Mouse (Mus musculus) embryonic facial prominence, embryonic 14.5 days (tissue): ENCODE results near the gene Skida1. TPM values are rescaled to one million over a fixed set of nuclear protein-coding genes. Genes with fewer than 3 reads are reported as not detected.

Source experiments
- ATAC-seq: fragments of 200-750 bp; cut with Nextera tagmentation; 2 replicates; pipeline ENCODE4 v1.8.0; 2017; ENCODE audit warnings: low read depth, moderate number of reproducible peaks, moderate TSS enrichment
- DNase-seq: peaks from one replicate; pipeline ENCODE4 v3.0.0-alpha.2; 2015; ENCODE audit warnings: low spot score
- H3K27ac ChIP-seq: fragments of 300-500 bp; sonication (generic); replicated peaks from 2 replicates; pipeline ENCODE4 v1.5.1; 2014; ENCODE audit warnings: low read depth, mild to moderate bottlenecking, low read length, moderate library complexity
- H3K27me3 ChIP-seq: fragments of 300-500 bp; sonication (generic); replicated peaks from 2 replicates; pipeline ENCODE4 v1.6.1; 2014; ENCODE audit warnings: low read length; ENCODE audit not compliant: control insufficient read depth, insufficient read depth
- H3K36me3 ChIP-seq: fragments of 300-500 bp; sonication (generic); 2 replicates; pipeline ENCODE4 v1.6.1; 2014; ENCODE audit warnings: low read length, mixed read lengths; ENCODE audit not compliant: control insufficient read depth, insufficient read depth
- H3K4me1 ChIP-seq: fragments of 300-500 bp; sonication (generic); 2 replicates; pipeline ENCODE4 v1.6.1; 2014; ENCODE audit warnings: antibody characterized with exemption, low read length; ENCODE audit not compliant: control insufficient read depth, insufficient read depth
- H3K4me2 ChIP-seq: fragments of 300-500 bp; sonication (generic); 2 replicates; pipeline ENCODE4 v1.6.1; 2014; ENCODE audit warnings: low read depth, mild to moderate bottlenecking, low read length, moderate library complexity, mixed read lengths
- H3K4me3 ChIP-seq: fragments of 300-500 bp; sonication (generic); 2 replicates; pipeline ENCODE4 v1.5.1; 2014; ENCODE audit warnings: low read depth, mild to moderate bottlenecking, low read length
- H3K9ac ChIP-seq: fragments of 300-500 bp; sonication (generic); 2 replicates; pipeline ENCODE4 v1.6.1; 2014; ENCODE audit warnings: low read depth, mild to moderate bottlenecking, low read length, moderate library complexity, mixed read lengths
- H3K9me3 ChIP-seq: fragments of 300-500 bp; sonication (generic); 2 replicates; pipeline ENCODE4 v1.6.1; 2016; ENCODE audit warnings: low read length; ENCODE audit not compliant: control insufficient read depth
- WGBS: fragments of 180-500 bp; shearing (Covaris S2); extraction: QIAGEN DNeasy Blood & Tissue Kit; methylation state at CpG from one replicate; pipeline ENCODE4 v1.1.7; 2014; 5-methylcytosine and 5-hydroxymethylcytosine counted together
- polyA plus RNA-seq: library from polyadenylated mRNA; unstranded; fragments of >200 nt; fragmentation: Nextera tagmentation; extraction: Ambion mirVana; gene quantifications from 2 replicates; pipeline ENCODE4 v1.2.1, GENCODE M21; 2014

Gene Skida1
- polyA plus RNA-seq, 1 experiment from 2014 or later: 4.0 TPM

- Histone ChIP-seq H3K9me3 (no peaks in the 10 kb centered on the region), H3K9ac (no peak overlapping the region), H3K36me3 (no peaks in the 10 kb centered on the region), H3K27me3 (no peaks in the 10 kb centered on the region), H3K4me1 (peaks cover 35% of the 10 kb centered on the region), H3K27ac (no peak overlapping the region), H3K4me2 (no peak overlapping the region), H3K4me3 (no peak overlapping the region)
- 52% methylated on average over 3 of the region's 3 CpGs for WGBS
- ATAC-seq (no peak), DNase-seq (no peak)
Measured at GRCm38 (mm10) chr2:18038141-18038752, 10.6 kb downstream of the Skida1 start.

- Histone ChIP-seq H3K4me2 (no peak within 1 kb of the TSS), H3K9ac (no peak within 1 kb of the TSS), H3K4me1 (peaks cover 31% of the 10 kb centered on the region), H3K9me3 (no peaks in the 10 kb centered on the region), H3K4me3 (no peak within 1 kb of the TSS), H3K27me3 (no peaks in the 10 kb centered on the region), H3K27ac (no peak within 1 kb of the TSS), H3K36me3 (no peaks in the 10 kb centered on the region)
- DNase-seq (no peak), ATAC-seq (no peak)
- WGBS: 55% methylated on average over 2 of the region's 2 CpGs
Measured at GRCm38 (mm10) chr2:18037491-18037890, 11.4 kb downstream of the Skida1 start, which contains the start of gene A930004D18Rik. TSS of gene A930004D18Rik (minus strand) at chr2:18037737.

DNA sequence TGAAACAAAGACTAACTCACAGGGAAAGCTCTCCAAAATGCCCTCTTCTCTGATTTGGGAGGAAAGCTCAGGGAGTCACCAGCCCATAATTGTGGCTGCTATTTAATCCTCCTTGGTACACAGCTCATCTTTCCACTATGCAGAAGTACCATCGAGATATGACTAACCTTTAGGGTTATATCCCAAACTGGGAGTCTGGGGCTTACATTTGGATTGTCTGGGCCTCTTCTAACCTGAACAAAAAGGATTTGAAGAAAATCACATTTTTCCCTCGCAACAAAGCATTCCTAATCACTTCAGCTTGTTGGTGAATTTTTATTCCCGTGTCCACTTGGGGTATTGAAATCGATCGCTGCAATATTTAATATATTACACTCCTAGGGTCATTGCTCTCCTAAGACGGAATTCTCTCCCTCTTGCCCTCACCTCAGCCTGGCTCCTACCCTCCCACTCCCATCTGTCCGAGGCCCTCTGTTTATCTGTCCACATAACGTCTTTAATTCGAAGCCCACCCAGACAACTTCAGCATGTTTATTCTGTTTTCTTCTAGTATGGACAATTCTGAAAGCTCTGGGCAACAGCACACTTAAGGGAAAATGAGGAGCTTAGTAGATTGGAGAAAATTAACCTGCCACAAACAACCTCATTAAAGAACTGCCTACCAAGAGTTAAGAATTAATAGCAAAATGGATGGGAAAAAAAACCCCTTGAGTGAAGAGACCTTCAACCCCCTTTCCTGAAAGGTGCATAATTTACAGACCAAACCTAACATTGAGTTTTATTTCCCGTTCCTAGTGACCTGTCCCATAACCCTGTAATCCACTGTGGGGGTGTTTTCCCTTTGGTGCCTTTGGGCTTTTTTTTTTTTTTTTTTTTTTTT lies 14.2 kb downstream of the Skida1 start:
- Histone ChIP-seq H3K27ac (no peak overlapping the region), H3K9me3 (no peaks in the 10 kb centered on the region), H3K4me1 (peaks cover 23% of the 10 kb centered on the region), H3K4me2 (no peak overlapping the region), H3K36me3 (no peaks in the 10 kb centered on the region), H3K9ac (no peak overlapping the region), H3K4me3 (no peak overlapping the region), H3K27me3 (no peaks in the 10 kb centered on the region)
- WGBS: 64% methylated on average over 10 of the region's 10 CpGs
- no peak for DNase-seq
- no peak for ATAC-seq

- no peak overlapping the region for H3K27ac ChIP-seq
- no peak overlapping the region for H3K9ac ChIP-seq
- 0 out of 2 replicates have a peak overlapping the region, but pooled peaks have one; percentile 8 for H3K4me2 ChIP-seq
- WGBS: 52% methylated on average over 10 of the region's 10 CpGs
- no peaks in the 10 kb centered on the region for H3K36me3 ChIP-seq
- peaks cover 20% of the 10 kb centered on the region for H3K4me1 ChIP-seq
- H3K27me3 ChIP-seq: no peaks in the 10 kb centered on the region
- no peak for ATAC-seq
- no peak overlapping the region for H3K4me3 ChIP-seq
- DNase-seq: peak; percentile 12
- no peaks in the 10 kb centered on the region for H3K9me3 ChIP-seq
Measured at GRCm38 (mm10) chr2:18033166-18034108, 15.4 kb downstream of the Skida1 start.

DNA sequence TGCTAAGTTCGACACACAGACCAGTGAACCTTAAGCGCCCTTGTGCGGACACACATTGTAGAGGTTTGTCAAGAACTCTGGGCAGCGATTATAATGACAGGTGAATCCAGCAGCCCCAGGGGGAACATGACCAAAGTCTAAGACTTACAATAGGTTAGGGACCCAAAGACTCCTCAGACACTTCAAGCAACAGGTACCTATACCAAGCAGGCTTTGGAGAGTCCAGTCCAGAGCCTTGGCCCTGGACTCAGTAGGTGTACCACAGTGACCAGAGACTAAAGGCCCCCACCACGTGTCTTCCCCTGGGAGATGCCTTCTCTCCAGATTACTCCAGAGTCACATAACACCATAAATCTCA lies 16.3 kb downstream of the Skida1 start:
- no peaks in the 10 kb centered on the region for H3K9me3 ChIP-seq
- H3K9ac ChIP-seq: no peak overlapping the region; the same call in 1 of the 2 replicates
- DNase-seq (no peak), ATAC-seq (no peak)
- H3K27me3 ChIP-seq: no peaks in the 10 kb centered on the region
- H3K4me2 ChIP-seq: peak overlapping the region; percentile 99
- H3K4me1 ChIP-seq: peaks cover 20% of the 10 kb centered on the region
- 62% methylated on average over 5 of the region's 5 CpGs for WGBS
- no peak overlapping the region for H3K4me3 ChIP-seq
- H3K27ac ChIP-seq: no peak overlapping the region
- H3K36me3 ChIP-seq: no peaks in the 10 kb centered on the region

DNA sequence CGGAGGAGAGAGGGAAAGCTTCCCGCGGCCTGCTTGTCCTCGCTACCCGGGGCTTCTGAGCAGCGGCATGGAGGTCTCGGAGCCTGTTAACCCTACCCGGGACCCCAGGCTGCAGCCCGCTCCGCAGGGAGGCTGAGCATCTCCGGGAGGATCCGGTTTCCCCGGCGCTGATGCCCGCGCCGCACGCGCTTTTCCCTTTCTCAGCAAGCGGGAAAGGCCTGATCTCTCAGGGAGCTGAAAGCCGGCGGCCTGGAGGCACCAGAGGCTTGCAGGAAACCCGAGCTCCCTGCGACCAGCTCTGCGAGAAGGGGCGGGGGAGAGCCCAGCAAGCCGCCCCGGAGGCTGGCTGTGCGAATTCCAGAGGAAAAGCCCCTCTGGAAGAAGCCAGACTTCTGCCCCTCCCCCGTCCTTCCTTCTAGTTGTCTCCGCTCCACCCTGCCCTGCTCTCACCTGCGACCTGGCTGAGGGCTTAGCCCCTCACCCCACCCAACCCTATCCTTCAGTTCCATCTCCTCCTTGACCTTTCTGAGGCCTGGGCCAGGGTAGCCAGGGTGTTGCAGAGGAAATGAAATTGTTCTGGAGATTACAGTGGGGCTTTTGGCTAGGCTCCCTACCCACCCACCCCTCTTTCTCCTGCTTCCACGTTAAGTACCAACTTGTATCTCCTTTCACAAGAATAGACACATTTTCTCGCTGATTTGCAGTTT lies 16.9 kb downstream of the Skida1 start:
- H3K4me2 ChIP-seq: peak overlapping the region; percentile 99
- peak overlapping the region; percentile 10; the same call in 1 of the 2 replicates for H3K27ac ChIP-seq
- DNase-seq: peak; percentile 90
- ATAC-seq: no peak
- peak overlapping the region; percentile 36 for H3K4me3 ChIP-seq
- H3K4me1 ChIP-seq: peaks cover 23% of the 10 kb centered on the region
- no peaks in the 10 kb centered on the region for H3K36me3 ChIP-seq
- WGBS: 2% methylated on average over 18 of the region's 34 CpGs
- H3K9ac ChIP-seq: peak overlapping the region; percentile 73
- H3K9me3 ChIP-seq: no peaks in the 10 kb centered on the region
- no peaks in the 10 kb centered on the region for H3K27me3 ChIP-seq

GRCm38 (mm10) chr2:18031271-18031821 lies 17.5 kb downstream of the Skida1 start:
- no peaks in the 10 kb centered on the region for H3K9me3 ChIP-seq
- H3K36me3 ChIP-seq: no peaks in the 10 kb centered on the region
- peak overlapping the region; percentile 36 for H3K4me3 ChIP-seq
- peak; percentile 47 for DNase-seq
- H3K27ac ChIP-seq: peak overlapping the region; percentile 10; the same call in 1 of the 2 replicates
- no peak for ATAC-seq
- peaks cover 27% of the 10 kb centered on the region for H3K4me1 ChIP-seq
- peak overlapping the region; percentile 99 for H3K4me2 ChIP-seq
- 8% methylated on average over 26 of the region's 26 CpGs for WGBS
- H3K27me3 ChIP-seq: no peaks in the 10 kb centered on the region
- peak overlapping the region; percentile 73 for H3K9ac ChIP-seq
